Mouse (Mus musculus) adipocyte (in vitro differentiated cells): ENCODE measurements around the gene Cbx2.
A peak's percentile ranks its signal among the peaks of the same experiment; 100 is the strongest.

Experiments used
- DNase-seq: peaks from one replicate; pipeline ENCODE4 v3.0.0-alpha.2; 2016; ENCODE audit warnings: low spot score

Gene Cbx2

GRCm38 (mm10) chr11:119022895-119023615, at the start of gene Cbx2:
Gene Cbx2 (plus strand): TSS chr11:119022962.
- DNase-seq, result peak; percentile 60

GRCm38 (mm10) chr11:118974340-118974739, 48.4 kb upstream of the Cbx2 start:
- DNase-seq, result no peak

GRCm38 (mm10) chr11:118975427-118975826, 47.3 kb upstream of the Cbx2 start:
- DNase-seq, result peak; percentile 78

GRCm38 (mm10) chr11:118975917-118976316, 46.8 kb upstream of the Cbx2 start:
- DNase-seq, result no peak

GRCm38 (mm10) chr11:118980388-118980787, 42.4 kb upstream of the Cbx2 start:
- DNase-seq, result no peak

GRCm38 (mm10) chr11:118981012-118981776, 41.6 kb upstream of the Cbx2 start:
- DNase-seq, result no peak

GRCm38 (mm10) chr11:118982593-118983113, 40.1 kb upstream of the Cbx2 start:
- no peak for DNase-seq

GRCm38 (mm10) chr11:118985571-118985970, 37.2 kb upstream of the Cbx2 start:
- DNase-seq, result no peak

- DNase-seq, result no peak
These were observed 34.8 kb upstream of the Cbx2 start, which contains the start of gene Enpp7 for GRCm38 (mm10) chr11:118987999-118988398. Gene Enpp7 (plus strand): TSS chr11:118988188.

GRCm38 (mm10) chr11:118992781-118993180, 30.0 kb upstream of the Cbx2 start:
- DNase-seq, result no peak

- peak; percentile 24 for DNase-seq
These were observed 27.3 kb upstream of the Cbx2 start for GRCm38 (mm10) chr11:118995448-118995847.

GRCm38 (mm10) chr11:118997182-118997581, 25.6 kb upstream of the Cbx2 start:
- DNase-seq, result no peak

- peak; percentile 18 for DNase-seq
These were observed 24.1 kb upstream of the Cbx2 start for GRCm38 (mm10) chr11:118998540-118999265.

- no peak for DNase-seq
These were observed 23.4 kb upstream of the Cbx2 start for GRCm38 (mm10) chr11:118999361-118999804.

- no peak for DNase-seq
These were observed 21.9 kb upstream of the Cbx2 start for GRCm38 (mm10) chr11:119000877-119001276.

- peak; percentile 32 for DNase-seq
These were observed 21.2 kb upstream of the Cbx2 start for GRCm38 (mm10) chr11:119001493-119002128.

- no peak for DNase-seq
These were observed 17.1 kb upstream of the Cbx2 start for GRCm38 (mm10) chr11:119005547-119006275.

- DNase-seq, result no peak
These were observed 16.3 kb upstream of the Cbx2 start for GRCm38 (mm10) chr11:119006462-119006861.

- no peak for DNase-seq
These were observed 15.0 kb upstream of the Cbx2 start for GRCm38 (mm10) chr11:119007461-119008456.

- no peak for DNase-seq
These were observed 8.3 kb upstream of the Cbx2 start for GRCm38 (mm10) chr11:119014455-119014854.
